Mouse (Mus musculus) heart, embryonic 11.5 days (tissue): ENCODE data around the gene Zc3hav1. TPM values are rescaled to one million over a fixed set of nuclear protein-coding genes. Genes with fewer than 3 reads are reported as not detected.
A peak's percentile ranks its signal among the peaks of the same experiment; 100 is the strongest.

Source experiments
- ATAC-seq: fragments of 200-750 bp; cut with Nextera tagmentation; replicated peaks from 2 replicates; pipeline ENCODE4 v1.8.0; 2017; ENCODE audit warnings: moderate library complexity; ENCODE audit not compliant: insufficient number of reproducible peaks, low FRiP score, low TSS enrichment
- H3K27ac ChIP-seq: fragments of 300-500 bp; sonication (generic); 2 replicates; pipeline ENCODE4 v1.5.1; 2014; ENCODE audit warnings: mild to moderate bottlenecking, low read depth, low read length
- H3K27me3 ChIP-seq: fragments of 300-500 bp; sonication (generic); 2 replicates; pipeline ENCODE4 v1.6.1; 2014; ENCODE audit warnings: mild to moderate bottlenecking, low read length, mixed read lengths; ENCODE audit not compliant: control insufficient read depth, insufficient read depth
- H3K36me3 ChIP-seq: fragments of 300-500 bp; sonication (generic); 2 replicates; pipeline ENCODE4 v1.6.1; 2014; ENCODE audit warnings: mild to moderate bottlenecking, low read length, moderate library complexity, mixed read lengths; ENCODE audit not compliant: control insufficient read depth, insufficient read depth
- H3K4me1 ChIP-seq: fragments of 300-500 bp; sonication (generic); 2 replicates; pipeline ENCODE4 v1.6.1; 2014; ENCODE audit warnings: low read length; ENCODE audit not compliant: control insufficient read depth, insufficient read depth
- H3K4me2 ChIP-seq: fragments of 300-500 bp; sonication (generic); 2 replicates; pipeline ENCODE4 v1.6.1; 2014; ENCODE audit warnings: mild to moderate bottlenecking, moderate library complexity
- H3K4me3 ChIP-seq: fragments of 300-500 bp; sonication (generic); 2 replicates; pipeline ENCODE4 v1.5.1; 2014; ENCODE audit warnings: low read depth, low read length
- H3K9ac ChIP-seq: fragments of 300-500 bp; sonication (generic); 2 replicates; pipeline ENCODE4 v1.6.1; 2014; ENCODE audit warnings: mild to moderate bottlenecking, low read depth, low read length, moderate library complexity
- H3K9me3 ChIP-seq: fragments of 300-500 bp; sonication (generic); replicated peaks from 2 replicates; pipeline ENCODE4 v1.6.1; 2016; ENCODE audit warnings: low read length; ENCODE audit not compliant: control insufficient read depth
- WGBS: fragments of 180-500 bp; shearing (Covaris S2); extraction: QIAGEN DNeasy Blood & Tissue Kit; methylation state at CpG from one replicate; pipeline ENCODE4 v1.1.7; 2014; ENCODE audit not compliant: insufficient replicate concordance; 5-methylcytosine and 5-hydroxymethylcytosine counted together
- polyA plus RNA-seq: library from polyadenylated mRNA; unstranded; fragments of >200 nt; fragmentation: Nextera tagmentation; extraction: Ambion mirVana; gene quantifications from 2 replicates; pipeline ENCODE4 v1.2.1, GENCODE M21; 2014

The Zc3hav1 gene
- polyA plus RNA-seq, 1 experiment from 2014 or later = 11.3 TPM

DNA sequence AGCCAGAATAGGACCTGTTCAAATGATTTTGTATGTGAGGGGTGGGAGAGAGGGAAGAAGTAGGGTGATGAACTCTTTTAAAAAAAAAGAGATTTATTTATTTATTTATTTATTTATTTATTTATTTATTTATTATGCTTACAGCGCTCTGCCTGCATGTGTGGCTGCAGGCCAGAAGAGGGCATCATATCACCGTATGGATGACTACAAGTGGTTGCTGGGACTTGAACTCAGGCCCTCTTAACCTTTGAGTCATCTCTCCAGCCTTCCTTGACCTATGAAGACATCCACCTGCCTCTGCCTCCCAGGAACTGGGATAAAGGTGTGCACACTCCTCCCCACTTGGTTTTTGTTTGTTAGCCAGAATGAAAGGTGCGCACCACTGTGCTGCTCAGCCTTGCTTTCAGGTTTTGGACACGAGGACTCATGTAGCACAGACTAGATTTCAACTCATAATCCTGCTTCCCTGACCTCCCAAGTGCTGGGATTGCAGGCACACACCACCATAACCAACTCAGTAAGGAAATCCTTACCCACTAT is 17.2 kb downstream of the Zc3hav1 start:
- Histone ChIP-seq H3K4me1 (peaks cover 8% of the 10 kb centered on the region), H3K9ac (no peak overlapping the region), H3K27ac (no peak overlapping the region), H3K4me3 (no peak overlapping the region), H3K4me2 (no peak overlapping the region), H3K36me3 (no peaks in the 10 kb centered on the region), H3K9me3 (no peaks in the 10 kb centered on the region), H3K27me3 (no peaks in the 10 kb centered on the region)
- ATAC-seq = no peak
- WGBS = 85% methylated on average over 4 of the region's 4 CpGs

DNA sequence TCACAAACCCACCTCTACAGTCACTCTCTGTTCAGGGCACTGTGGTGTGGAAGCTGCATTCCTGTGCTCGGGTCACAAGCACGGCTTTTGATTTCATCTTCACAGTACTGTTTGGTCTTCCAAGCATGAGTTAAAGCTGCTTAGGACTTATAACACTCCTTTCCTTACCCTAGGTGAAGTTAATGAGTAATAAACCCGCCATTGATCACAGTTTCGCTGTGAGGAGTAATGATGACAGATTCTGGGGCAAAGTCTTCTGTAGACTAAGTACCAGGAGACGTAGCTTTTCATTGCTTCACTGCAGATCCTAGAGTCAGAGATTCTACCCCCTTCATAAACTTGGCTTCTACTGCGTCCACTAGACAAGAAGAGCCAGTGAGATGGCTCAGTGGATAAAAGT is 19.1 kb downstream of the Zc3hav1 start:
- Histone ChIP-seq H3K4me2 (no peak overlapping the region), H3K9me3 (no peaks in the 10 kb centered on the region), H3K9ac (no peak overlapping the region), H3K4me3 (no peak overlapping the region), H3K36me3 (0 out of 2 replicates have a peak, but pooled peaks cover 3% of the 10 kb centered on the region), H3K27me3 (no peaks in the 10 kb centered on the region), H3K4me1 (no peaks in the 10 kb centered on the region), H3K27ac (no peak overlapping the region)
- no peak for ATAC-seq
- 82% methylated on average over 6 of the region's 6 CpGs for WGBS

DNA sequence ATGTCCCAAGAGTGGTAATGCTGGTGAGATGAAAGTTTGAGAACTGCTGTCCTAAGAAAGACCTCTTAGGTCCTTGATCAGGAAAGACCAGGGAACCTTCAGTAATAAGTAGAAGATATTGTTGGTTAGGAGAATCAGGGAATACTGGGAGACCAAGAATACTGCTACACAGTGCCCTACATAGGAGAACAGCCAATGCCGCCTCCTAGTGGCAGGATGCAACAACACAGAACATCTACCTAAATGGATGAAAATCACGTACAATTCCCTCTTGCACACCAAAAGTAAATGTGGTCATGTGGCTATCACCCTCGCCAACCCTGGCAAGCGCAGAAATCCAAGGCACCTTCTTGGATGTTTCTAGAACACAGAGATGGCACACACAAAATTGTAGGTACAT is 27.8 kb downstream of the Zc3hav1 start:
- WGBS = 30% methylated on average over 4 of the region's 4 CpGs
- Histone ChIP-seq H3K4me1 (no peaks in the 10 kb centered on the region), H3K4me3 (no peak overlapping the region), H3K9ac (no peak overlapping the region), H3K9me3 (no peaks in the 10 kb centered on the region), H3K27me3 (no peaks in the 10 kb centered on the region), H3K27ac (no peak overlapping the region), H3K4me2 (no peak overlapping the region), H3K36me3 (0 out of 2 replicates have a peak, but pooled peaks cover 1% of the 10 kb centered on the region)
- ATAC-seq = no peak

DNA sequence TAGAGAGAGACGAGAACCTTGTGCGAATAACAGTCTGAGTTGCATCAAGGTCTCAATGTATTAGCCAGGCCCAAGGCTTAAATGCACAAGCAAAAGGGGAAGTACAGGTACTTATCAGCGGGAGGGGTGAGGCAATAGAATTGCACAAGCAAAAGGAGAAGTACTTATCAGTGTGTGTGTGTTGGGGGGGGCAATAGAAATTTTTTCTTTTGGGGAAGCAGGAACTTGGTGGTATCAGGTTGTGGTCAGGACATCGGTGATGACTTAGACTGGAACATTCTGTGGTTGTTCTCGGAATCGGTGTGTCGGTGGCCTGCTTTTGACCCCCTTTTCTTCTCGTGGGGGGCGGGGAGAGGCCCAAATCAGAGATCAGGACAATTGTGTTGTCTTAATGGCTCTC is 33.8 kb downstream of the Zc3hav1 start:
- H3K27ac ChIP-seq = no peak overlapping the region
- H3K4me3 ChIP-seq = no peak overlapping the region
- WGBS = 95% methylated on average over 9 of the region's 9 CpGs
- H3K4me2 ChIP-seq = no peak overlapping the region
- H3K9ac ChIP-seq = no peak overlapping the region
- H3K9me3 ChIP-seq = no peaks in the 10 kb centered on the region
- H3K27me3 ChIP-seq = no peaks in the 10 kb centered on the region
- no peaks in the 10 kb centered on the region for H3K4me1 ChIP-seq
- H3K36me3 ChIP-seq = no peaks in the 10 kb centered on the region
- ATAC-seq = no peak

GRCm38 (mm10) chr6:38316050-38316449 is 38.4 kb downstream of the Zc3hav1 start:
- no peak overlapping the region for H3K9ac ChIP-seq
- 78% methylated on average over 4 of the region's 4 CpGs for WGBS
- H3K27me3 ChIP-seq = no peaks in the 10 kb centered on the region
- no peak overlapping the region for H3K4me3 ChIP-seq
- no peak overlapping the region for H3K4me2 ChIP-seq
- no peaks in the 10 kb centered on the region for H3K9me3 ChIP-seq
- no peaks in the 10 kb centered on the region; the same call in 1 of the 2 replicates for H3K36me3 ChIP-seq
- no peaks in the 10 kb centered on the region for H3K4me1 ChIP-seq
- ATAC-seq = peak; percentile 81
- H3K27ac ChIP-seq = no peak overlapping the region

DNA sequence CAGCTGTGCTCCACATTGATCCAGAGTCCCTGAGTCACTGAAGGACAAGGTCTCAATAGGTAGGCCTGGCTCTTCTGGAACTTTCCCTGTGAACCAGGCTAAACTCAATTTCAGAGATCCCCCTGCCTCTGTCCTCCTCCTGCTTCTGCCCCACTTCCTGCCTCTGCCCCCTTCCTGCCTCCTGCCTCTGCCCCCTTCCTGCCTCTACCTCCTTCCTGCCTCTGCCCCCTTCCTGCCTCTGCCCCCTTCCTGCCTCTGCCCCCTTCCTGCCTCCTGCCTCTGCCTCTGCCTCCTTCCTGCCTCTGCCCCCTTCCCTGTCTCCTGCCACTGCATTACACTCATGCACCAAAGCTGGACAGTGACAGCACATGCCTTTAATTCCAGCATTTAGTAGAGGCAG is 44.7 kb downstream of the Zc3hav1 start:
- peaks cover 3% of the 10 kb centered on the region for H3K36me3 ChIP-seq
- H3K27me3 ChIP-seq = no peaks in the 10 kb centered on the region
- H3K4me3 ChIP-seq = no peak overlapping the region
- no peaks in the 10 kb centered on the region for H3K4me1 ChIP-seq
- no peak overlapping the region for H3K4me2 ChIP-seq
- no peak overlapping the region for H3K27ac ChIP-seq
- no peaks in the 10 kb centered on the region for H3K9me3 ChIP-seq
- H3K9ac ChIP-seq = no peak overlapping the region
- ATAC-seq = no peak

DNA sequence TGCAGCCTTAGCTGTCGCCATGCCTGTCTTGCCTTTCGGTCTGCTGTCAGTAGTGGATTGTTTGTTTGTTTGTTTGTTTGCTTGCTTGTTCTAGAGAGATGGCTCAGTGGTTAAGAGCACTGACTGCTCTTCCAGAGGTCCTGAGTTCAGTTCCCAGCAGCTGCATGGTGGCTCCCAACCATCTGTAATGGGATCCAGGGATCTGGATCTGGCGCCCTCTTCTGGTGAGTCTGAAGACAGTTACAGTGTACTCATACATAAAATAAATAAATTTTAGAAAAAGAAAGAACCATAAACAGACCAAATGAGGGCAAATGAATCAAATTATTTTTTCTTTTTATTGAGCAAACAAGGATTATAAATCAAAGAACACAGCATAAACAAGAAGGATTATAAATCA is 49.4 kb downstream of the Zc3hav1 start:
- no peak overlapping the region for H3K9ac ChIP-seq
- H3K9me3 ChIP-seq = 0 out of 2 replicates have a peak, but pooled peaks cover 5% of the 10 kb centered on the region
- H3K27me3 ChIP-seq = no peaks in the 10 kb centered on the region
- H3K36me3 ChIP-seq = peaks cover 6% of the 10 kb centered on the region; the same call in 1 of the 2 replicates
- no peaks in the 10 kb centered on the region for H3K4me1 ChIP-seq
- ATAC-seq = no peak
- H3K4me3 ChIP-seq = no peak overlapping the region
- H3K4me2 ChIP-seq = no peak overlapping the region
- H3K27ac ChIP-seq = no peak overlapping the region
- 73% methylated on average over 3 of the region's 3 CpGs for WGBS

GRCm38 (mm10) chr6:38298761-38299401 is 55.5 kb downstream of the Zc3hav1 start, which contains the start of gene Zc3hav1l:
Gene Zc3hav1l, minus strand, starts transcription at chr6:38299259.
- Histone ChIP-seq H3K27ac (peak within 1 kb of the TSS; percentile 97), H3K4me3 (peak within 1 kb of the TSS; percentile 86), H3K9me3 (0 out of 2 replicates have a peak, but pooled peaks cover 3% of the 10 kb centered on the region), H3K4me1 (peaks cover 6% of the 10 kb centered on the region; the same call in 1 of the 2 replicates), H3K27me3 (no peaks in the 10 kb centered on the region), H3K4me2 (peak within 1 kb of the TSS; percentile 76), H3K9ac (peak within 1 kb of the TSS; percentile 98), H3K36me3 (peaks cover 18% of the 10 kb centered on the region)
- WGBS = under 1% methylated on average over 63 of the region's 70 CpGs
- peak; percentile 97 for ATAC-seq

DNA sequence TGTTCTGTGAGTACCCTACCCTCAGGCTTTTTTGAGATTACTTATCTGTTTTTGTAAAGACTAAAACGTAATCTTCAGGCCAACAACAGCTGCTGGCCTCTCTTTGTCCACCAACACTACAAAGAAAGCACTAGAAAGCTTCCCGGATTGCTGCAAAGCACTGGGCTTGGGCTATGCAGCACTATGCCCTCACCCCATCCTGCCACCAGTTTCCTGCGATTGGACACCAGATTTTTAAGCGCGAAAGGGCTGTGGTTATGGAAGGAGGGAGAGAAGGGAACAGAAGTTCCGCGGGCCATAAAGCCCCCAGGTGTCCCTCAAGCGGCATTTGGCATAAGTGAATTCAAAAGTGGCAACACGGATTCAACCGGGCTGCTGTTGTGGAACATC is 56.2 kb downstream of the Zc3hav1 start:
- H3K36me3 ChIP-seq = peaks cover 19% of the 10 kb centered on the region
- H3K4me3 ChIP-seq = peak overlapping the region; percentile 86
- peak overlapping the region; percentile 98 for H3K9ac ChIP-seq
- under 1% methylated on average over 10 of the region's 10 CpGs for WGBS
- H3K27ac ChIP-seq = peak overlapping the region; percentile 97
- ATAC-seq = no peak
- H3K4me1 ChIP-seq = peaks cover 6% of the 10 kb centered on the region; the same call in 1 of the 2 replicates
- 0 out of 2 replicates have a peak, but pooled peaks cover 2% of the 10 kb centered on the region for H3K9me3 ChIP-seq
- H3K4me2 ChIP-seq = peak overlapping the region; percentile 76
- H3K27me3 ChIP-seq = no peaks in the 10 kb centered on the region
